Mouse (Mus musculus) ES-Bruce4 (cell line): ENCODE measurements around the gene Mdh2.

ENCODE experiments used
- CTCF ChIP-seq: IDR thresholded peaks from one replicate; pipeline ENCODE4 v1.8.1; 2011; ENCODE audit warnings: low read depth, low read length
- EP300 ChIP-seq: IDR thresholded peaks from 2 replicates; pipeline ENCODE4 v1.6.1; 2011; ENCODE audit warnings: low read depth, low read length; ENCODE audit not compliant: insufficient read depth
- POLR2A ChIP-seq: IDR thresholded peaks from one replicate; pipeline ENCODE4 v1.8.1; 2011; ENCODE audit warnings: low read length; ENCODE audit not compliant: insufficient read depth

GRCm38 (mm10) chr5:135794859-135795181 is 16.5 kb downstream of the Mdh2 start:
- TF ChIP-seq EP300 (no peak), POLR2A (no peak), CTCF (no peak)
